Mouse (Mus musculus): ENCODE results near the gene Ccnk. TPM values are rescaled to one million over a fixed set of nuclear protein-coding genes. Genes with fewer than 3 reads are reported as not detected.

Gene Ccnk
- total and polyA plus RNA-seq, 2 experiments from 2014 or later = 1.9 to 13.5 TPM

DNA sequence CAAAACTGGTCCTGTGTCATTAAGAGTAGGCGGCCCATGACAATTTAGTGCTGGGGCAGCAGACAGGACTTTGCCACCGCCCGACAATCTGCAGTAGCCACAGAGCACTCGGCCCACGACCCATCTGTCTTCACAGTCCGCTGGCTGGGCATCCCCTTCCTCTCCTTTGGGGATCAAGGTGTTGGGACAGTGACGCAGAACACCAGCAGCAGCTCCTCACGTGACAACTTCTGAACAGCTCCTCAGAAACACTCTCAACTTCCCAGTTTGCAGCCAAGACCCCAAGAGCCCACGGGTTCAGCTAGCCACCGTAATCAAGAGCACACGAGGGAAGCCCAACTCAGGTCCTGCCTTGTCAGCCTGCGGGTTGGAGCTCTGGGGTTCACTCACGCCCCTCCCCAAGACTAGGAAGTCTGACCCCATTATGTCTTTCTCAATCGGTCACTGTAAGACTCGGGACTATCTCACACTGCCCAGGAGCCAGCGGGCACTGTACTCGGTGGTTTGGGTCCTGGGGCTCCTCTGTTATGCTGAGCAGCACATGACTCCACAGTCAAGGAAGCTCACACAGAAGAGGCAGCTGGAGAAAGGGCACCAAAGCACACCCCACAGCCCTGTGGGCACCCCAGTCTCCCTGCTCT is 59.1 kb downstream of the Ccnk start:
- Histone ChIP-seq H3K4me1 (ENCODE audit: insufficient read depth) (peaks cover 33% of the 10 kb centered on the region), H3K9ac (no peak overlapping the region), H3K36me3 (ENCODE audit: insufficient read depth) (no peaks in the 10 kb centered on the region), H3K27me3 (ENCODE audit: insufficient read depth, low read length) (no peaks in the 10 kb centered on the region), H3K9me3 (ENCODE audit: low read length) (no peaks in the 10 kb centered on the region), H3K4me2 (ENCODE audit: low read depth) (no peak overlapping the region), H3K4me3 (ENCODE audit: low read depth, low read length) (no peak overlapping the region), H3K27ac (ENCODE audit: low read depth, low read length) (no peak overlapping the region)
- DNase-seq (no peak), ATAC-seq (no peak)
- TF ChIP-seq CTCF (IDR thresholded peaks at IDR 0.05; ENCODE audit: low read depth) = no peak
- 80% methylated on average over 17 of the region's 17 CpGs for WGBS

DNA sequence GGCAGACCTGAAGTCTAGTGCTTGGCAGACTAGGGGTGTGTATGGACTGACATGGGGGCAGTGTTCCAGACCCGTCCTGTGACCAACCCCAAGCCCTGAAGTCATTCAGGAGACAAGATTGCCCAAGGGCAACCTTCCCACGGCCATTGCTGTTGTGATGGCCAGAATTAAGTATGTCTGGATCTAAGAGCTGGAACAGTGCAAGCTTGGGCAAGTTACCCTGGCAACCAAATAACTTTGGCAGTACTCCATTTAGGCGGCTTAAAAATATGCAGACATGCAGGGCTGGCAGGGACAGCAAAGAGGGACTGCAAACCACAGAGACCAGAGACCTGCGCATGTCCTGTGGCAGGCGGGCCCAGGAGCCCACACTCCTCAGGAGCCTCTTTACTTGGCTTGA is 60.1 kb downstream of the Ccnk start:
- WGBS = 15% methylated on average over 5 of the region's 5 CpGs
- Histone ChIP-seq H3K9ac (no peak overlapping the region), H3K9me3 (ENCODE audit: low read length) (no peaks in the 10 kb centered on the region), H3K4me2 (ENCODE audit: low read depth) (peak overlapping the region; percentile 16; the same call in 1 of the 2 replicates), H3K27me3 (ENCODE audit: insufficient read depth, low read length) (no peaks in the 10 kb centered on the region), H3K27ac (ENCODE audit: low read depth, low read length) (peak overlapping the region; percentile 16), H3K4me3 (ENCODE audit: low read depth, low read length) (no peak overlapping the region), H3K4me1 (ENCODE audit: insufficient read depth) (peaks cover 34% of the 10 kb centered on the region), H3K36me3 (ENCODE audit: insufficient read depth) (no peaks in the 10 kb centered on the region)
- ATAC-seq = peak; percentile 82
- peak; percentile 89 for DNase-seq
- TF ChIP-seq CTCF (IDR thresholded peaks at IDR 0.05; ENCODE audit: low read depth) = no peak

- H3K4me1 ChIP-seq (ENCODE audit: insufficient read depth) = peaks cover 44% of the 10 kb centered on the region
- H3K27ac ChIP-seq (ENCODE audit: low read depth, low read length) = peak overlapping the region; percentile 54; the same call in 1 of the 2 replicates
- H3K4me3 ChIP-seq (ENCODE audit: low read depth, low read length) = no peak overlapping the region
- WGBS = 52% methylated on average over 13 of the region's 13 CpGs
- no peak for TF ChIP-seq CTCF (IDR thresholded peaks at IDR 0.05; ENCODE audit: low read depth)
- H3K9me3 ChIP-seq (ENCODE audit: low read length) = no peaks in the 10 kb centered on the region
- no peak for DNase-seq
- no peaks in the 10 kb centered on the region for H3K36me3 ChIP-seq (ENCODE audit: insufficient read depth)
- no peaks in the 10 kb centered on the region for H3K27me3 ChIP-seq (ENCODE audit: insufficient read depth, low read length)
- no peak for ATAC-seq
- 0 out of 2 replicates have a peak overlapping the region, but pooled peaks have one; percentile 26 for H3K4me2 ChIP-seq (ENCODE audit: low read depth)
- H3K9ac ChIP-seq = 0 out of 2 replicates have a peak overlapping the region, but pooled peaks have one; percentile 14
Measured at GRCm38 (mm10) chr12:108240401-108240890, 61.1 kb downstream of the Ccnk start.

GRCm38 (mm10) chr12:108240953-108241588 is 61.7 kb downstream of the Ccnk start:
- 0 out of 2 replicates have a peak overlapping the region, but pooled peaks have one; percentile 14 for H3K9ac ChIP-seq
- no peaks in the 10 kb centered on the region for H3K36me3 ChIP-seq (ENCODE audit: insufficient read depth)
- H3K9me3 ChIP-seq (ENCODE audit: low read length) = no peaks in the 10 kb centered on the region
- ATAC-seq (peak; percentile 59), DNase-seq (no peak)
- peak overlapping the region; percentile 26 for H3K4me2 ChIP-seq (ENCODE audit: low read depth)
- no peaks in the 10 kb centered on the region for H3K27me3 ChIP-seq (ENCODE audit: insufficient read depth, low read length)
- peaks cover 44% of the 10 kb centered on the region for H3K4me1 ChIP-seq (ENCODE audit: insufficient read depth)
- peak overlapping the region; percentile 54 for H3K27ac ChIP-seq (ENCODE audit: low read depth, low read length)
- H3K4me3 ChIP-seq (ENCODE audit: low read depth, low read length) = no peak overlapping the region
- TF ChIP-seq CTCF (IDR thresholded peaks at IDR 0.05; ENCODE audit: low read depth) = peak; percentile 33
- WGBS = 11% methylated on average over 21 of the region's 21 CpGs

DNA sequence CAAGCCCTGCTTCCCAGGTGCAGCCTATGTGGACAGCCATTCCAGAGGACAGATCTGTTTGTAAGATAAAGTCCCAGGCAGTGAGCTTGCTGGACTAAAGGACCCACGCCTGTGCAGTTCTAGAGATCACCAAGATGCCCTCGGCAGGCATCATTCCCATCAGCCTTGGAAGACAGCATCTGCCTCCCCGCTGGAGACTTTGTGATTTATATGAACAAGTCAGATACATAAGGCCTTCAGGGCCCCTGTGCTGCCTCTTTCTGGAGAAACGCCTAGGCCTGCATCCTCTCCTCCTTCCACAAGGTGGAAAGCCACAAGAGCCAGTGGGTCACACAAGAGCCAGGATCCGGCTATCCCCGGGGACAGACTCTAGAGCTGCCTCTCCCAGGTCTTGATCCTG is 62.2 kb downstream of the Ccnk start:
- WGBS = 44% methylated on average over 6 of the region's 6 CpGs
- peaks cover 44% of the 10 kb centered on the region for H3K4me1 ChIP-seq (ENCODE audit: insufficient read depth)

GRCm38 (mm10) chr12:108242243-108242745 is 62.9 kb downstream of the Ccnk start:
- Histone ChIP-seq H3K9ac (no peak overlapping the region), H3K4me2 (ENCODE audit: low read depth) (no peak overlapping the region), H3K36me3 (ENCODE audit: insufficient read depth) (no peaks in the 10 kb centered on the region), H3K27me3 (ENCODE audit: insufficient read depth, low read length) (no peaks in the 10 kb centered on the region), H3K9me3 (ENCODE audit: low read length) (no peaks in the 10 kb centered on the region), H3K4me3 (ENCODE audit: low read depth, low read length) (no peak overlapping the region), H3K27ac (ENCODE audit: low read depth, low read length) (no peak overlapping the region), H3K4me1 (ENCODE audit: insufficient read depth) (peaks cover 44% of the 10 kb centered on the region)
- 49% methylated on average over 20 of the region's 20 CpGs for WGBS
- no peak for ATAC-seq
- DNase-seq = no peak
- no peak for TF ChIP-seq CTCF (IDR thresholded peaks at IDR 0.05; ENCODE audit: low read depth)

More for the DNA sequence above, 62.2 kb downstream of the Ccnk start:
- H3K27ac ChIP-seq (ENCODE audit: low read depth, low read length) = 0 out of 2 replicates have a peak overlapping the region, but pooled peaks have one; percentile 9
- H3K9me3 ChIP-seq (ENCODE audit: low read length) = no peaks in the 10 kb centered on the region
- TF ChIP-seq CTCF (IDR thresholded peaks at IDR 0.05; ENCODE audit: low read depth) = no peak
- no peaks in the 10 kb centered on the region for H3K36me3 ChIP-seq (ENCODE audit: insufficient read depth)
- ATAC-seq (no peak), DNase-seq (no peak)
- no peaks in the 10 kb centered on the region for H3K27me3 ChIP-seq (ENCODE audit: insufficient read depth, low read length)
- H3K4me3 ChIP-seq (ENCODE audit: low read depth, low read length) = no peak overlapping the region
- no peak overlapping the region for H3K9ac ChIP-seq
- H3K4me2 ChIP-seq (ENCODE audit: low read depth) = peak overlapping the region; percentile 26; the same call in 1 of the 2 replicates

DNA sequence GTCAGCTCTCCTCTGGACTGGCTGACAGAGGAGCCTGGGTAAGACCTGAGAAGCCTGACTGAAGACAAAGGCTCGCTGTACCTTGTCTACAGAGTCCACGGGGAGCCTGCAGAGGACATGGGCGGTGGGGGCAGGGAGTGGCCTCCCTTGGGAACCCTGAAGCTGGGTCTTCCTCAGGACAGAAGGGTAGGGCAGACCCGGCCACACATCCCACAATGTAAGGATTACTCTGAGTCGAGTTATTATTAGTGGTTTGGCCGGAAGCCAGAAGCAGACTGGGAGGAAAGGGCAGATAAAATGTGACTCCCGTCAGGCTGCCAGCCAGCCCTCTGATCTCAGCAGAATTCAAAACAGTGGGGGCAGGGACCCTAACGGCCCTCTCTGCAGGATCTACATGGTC is 65.4 kb downstream of the Ccnk start:
- no peak overlapping the region for H3K9ac ChIP-seq

More for the DNA sequence above, 65.4 kb downstream of the Ccnk start:
- Histone ChIP-seq H3K27ac (ENCODE audit: low read depth, low read length) (0 out of 2 replicates have a peak overlapping the region, but pooled peaks have one; percentile 29), H3K9me3 (ENCODE audit: low read length) (no peaks in the 10 kb centered on the region), H3K4me1 (ENCODE audit: insufficient read depth) (peaks cover 34% of the 10 kb centered on the region), H3K4me3 (ENCODE audit: low read depth, low read length) (no peak overlapping the region), H3K27me3 (ENCODE audit: insufficient read depth, low read length) (no peaks in the 10 kb centered on the region), H3K36me3 (ENCODE audit: insufficient read depth) (no peaks in the 10 kb centered on the region), H3K4me2 (ENCODE audit: low read depth) (no peak overlapping the region)
- WGBS = 4% methylated on average over 8 of the region's 8 CpGs
- ATAC-seq (no peak), DNase-seq (no peak)
- TF ChIP-seq CTCF (IDR thresholded peaks at IDR 0.05; ENCODE audit: low read depth) = no peak
